Mouse (Mus musculus) heart, embryonic 16.5 days (tissue): Measurements from ENCODE around the gene Acod1. TPM values are rescaled to one million over a fixed set of nuclear protein-coding genes. Genes with fewer than 3 reads are reported as not detected.

Experiments used
- ATAC-seq: fragments of 200-750 bp; cut with Nextera tagmentation; replicated peaks from 2 replicates; pipeline ENCODE4 v1.8.0; 2017; ENCODE audit warnings: moderate number of reproducible peaks; ENCODE audit not compliant: insufficient read depth, low FRiP score; ENCODE audit errors: extremely low read depth
- H3K27ac ChIP-seq: fragments of 300-500 bp; sonication (generic); 2 replicates; pipeline ENCODE4 v1.5.1; 2014; ENCODE audit warnings: mild to moderate bottlenecking, low read length, control low read depth, moderate library complexity
- H3K27me3 ChIP-seq: fragments of 300-500 bp; sonication (generic); 2 replicates; pipeline ENCODE4 v1.6.1; 2014; ENCODE audit warnings: low read length, mixed read lengths; ENCODE audit not compliant: control insufficient read depth, insufficient read depth
- H3K36me3 ChIP-seq: fragments of 300-500 bp; sonication (generic); 2 replicates; pipeline ENCODE4 v1.6.1; 2014; ENCODE audit not compliant: control insufficient read depth, insufficient read depth
- H3K4me1 ChIP-seq: fragments of 300-500 bp; sonication (generic); 2 replicates; pipeline ENCODE4 v1.6.1; 2014; ENCODE audit warnings: low read length, mixed read lengths; ENCODE audit not compliant: control insufficient read depth, insufficient read depth
- H3K4me2 ChIP-seq: fragments of 300-500 bp; sonication (generic); 2 replicates; pipeline ENCODE4 v1.6.1; 2014; ENCODE audit warnings: low read depth, mild to moderate bottlenecking, control low read depth, low read length
- H3K4me3 ChIP-seq: fragments of 300-500 bp; sonication (generic); 2 replicates; pipeline ENCODE4 v1.5.1; 2014; ENCODE audit warnings: mild to moderate bottlenecking, control low read depth, low read length
- H3K9ac ChIP-seq: fragments of 300-500 bp; sonication (generic); 2 replicates; pipeline ENCODE4 v1.6.1; 2014; ENCODE audit warnings: low read length, control low read depth
- H3K9me3 ChIP-seq: fragments of 300-500 bp; sonication (generic); replicated peaks from 2 replicates; pipeline ENCODE4 v1.6.1; 2016; ENCODE audit warnings: low read length; ENCODE audit not compliant: control insufficient read depth
- WGBS: fragments of 180-500 bp; shearing (Covaris S2); extraction: QIAGEN DNeasy Blood & Tissue Kit; methylation state at CpG from one replicate; pipeline ENCODE4 v1.1.7; 2014; 5-methylcytosine and 5-hydroxymethylcytosine counted together
- polyA plus RNA-seq: library from polyadenylated mRNA; unstranded; fragments of >200 nt; fragmentation: Nextera tagmentation; extraction: Ambion mirVana; gene quantifications from 2 replicates; pipeline ENCODE4 v1.2.1, GENCODE M21; 2015

Gene Acod1
- polyA plus RNA-seq, 1 experiment from 2014 or later: not detected

- peak within 1 kb of the TSS; percentile 100 for H3K4me2 ChIP-seq
- H3K27me3 ChIP-seq: no peaks in the 10 kb centered on the region
- H3K9ac ChIP-seq: peak within 1 kb of the TSS; percentile 78
- H3K36me3 ChIP-seq: peaks cover 10% of the 10 kb centered on the region
- H3K4me1 ChIP-seq: peaks cover 8% of the 10 kb centered on the region
- H3K4me3 ChIP-seq: peak within 1 kb of the TSS; percentile 83
- under 1% methylated on average over 65 of the region's 65 CpGs for WGBS
- peak; percentile 98 for ATAC-seq
- H3K9me3 ChIP-seq: no peaks in the 10 kb centered on the region
- peak within 1 kb of the TSS; percentile 94 for H3K27ac ChIP-seq
Observed at GRCm38 (mm10) chr14:103069864-103070611, 23.3 kb downstream of the Acod1 start, which contains the start of gene Cln5. Gene Cln5, plus strand, starts transcription at chr14:103070216.

- H3K27ac ChIP-seq: peak overlapping the region; percentile 89
- H3K4me1 ChIP-seq: peaks cover 6% of the 10 kb centered on the region
- peak overlapping the region; percentile 100 for H3K4me2 ChIP-seq
- ATAC-seq: no peak
- no peaks in the 10 kb centered on the region for H3K9me3 ChIP-seq
- peak overlapping the region; percentile 76 for H3K9ac ChIP-seq
- peak overlapping the region; percentile 83 for H3K4me3 ChIP-seq
- peaks cover 15% of the 10 kb centered on the region for H3K36me3 ChIP-seq
- WGBS: 4% methylated on average over 10 of the region's 10 CpGs
- no peaks in the 10 kb centered on the region for H3K27me3 ChIP-seq
Observed at GRCm38 (mm10) chr14:103070790-103071189, 24.0 kb downstream of the Acod1 start.

- peaks cover 19% of the 10 kb centered on the region for H3K36me3 ChIP-seq
- no peak for ATAC-seq
- WGBS: 92% methylated on average over 12 of the region's 12 CpGs
- no peak overlapping the region for H3K9ac ChIP-seq
- H3K4me1 ChIP-seq: peaks cover 6% of the 10 kb centered on the region
- H3K9me3 ChIP-seq: no peaks in the 10 kb centered on the region
- no peaks in the 10 kb centered on the region for H3K27me3 ChIP-seq
- H3K4me2 ChIP-seq: no peak overlapping the region
- no peak overlapping the region for H3K27ac ChIP-seq
- H3K4me3 ChIP-seq: no peak overlapping the region
Observed at GRCm38 (mm10) chr14:103071471-103071870, 24.7 kb downstream of the Acod1 start.

GRCm38 (mm10) chr14:103072731-103073130, 26.0 kb downstream of the Acod1 start:
- no peak for ATAC-seq
- Histone ChIP-seq H3K9me3 (no peaks in the 10 kb centered on the region), H3K4me2 (no peak overlapping the region), H3K27me3 (no peaks in the 10 kb centered on the region), H3K4me3 (no peak overlapping the region), H3K27ac (no peak overlapping the region), H3K9ac (no peak overlapping the region), H3K4me1 (peaks cover 6% of the 10 kb centered on the region), H3K36me3 (peaks cover 25% of the 10 kb centered on the region)
- WGBS: 84% methylated on average over 4 of the region's 4 CpGs

- H3K9me3 ChIP-seq: no peaks in the 10 kb centered on the region
- no peaks in the 10 kb centered on the region for H3K27me3 ChIP-seq
- no peak for ATAC-seq
- no peak overlapping the region for H3K4me3 ChIP-seq
- WGBS: 95% methylated on average over 8 of the region's 8 CpGs
- H3K4me2 ChIP-seq: no peak overlapping the region
- no peak overlapping the region for H3K27ac ChIP-seq
- H3K9ac ChIP-seq: no peak overlapping the region
- H3K36me3 ChIP-seq: peaks cover 27% of the 10 kb centered on the region
- peaks cover 6% of the 10 kb centered on the region for H3K4me1 ChIP-seq
Observed at GRCm38 (mm10) chr14:103073825-103074224, 27.0 kb downstream of the Acod1 start.

DNA sequence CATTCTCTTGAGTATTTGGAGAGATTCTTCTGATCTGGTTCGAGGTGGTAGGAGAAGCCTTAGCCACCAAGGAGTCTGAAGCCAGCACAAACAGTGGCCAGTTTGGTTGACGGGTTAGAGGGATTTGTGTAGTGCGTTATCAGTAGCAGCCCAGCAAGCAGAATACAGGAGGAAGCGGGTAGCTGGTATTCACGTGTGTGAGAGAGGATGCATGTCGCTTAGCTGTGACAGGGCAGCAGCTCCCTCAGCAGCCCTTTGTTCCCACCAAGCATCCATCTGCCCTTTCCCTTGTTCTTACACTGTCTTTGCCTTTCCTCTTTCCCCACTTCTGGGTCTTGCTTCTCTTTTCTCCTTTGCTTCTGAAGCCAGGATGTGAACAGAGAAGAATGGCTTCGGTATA, 28.4 kb downstream of the Acod1 start:
- ATAC-seq: no peak
- no peak overlapping the region for H3K4me2 ChIP-seq
- H3K9me3 ChIP-seq: no peaks in the 10 kb centered on the region
- peaks cover 27% of the 10 kb centered on the region for H3K36me3 ChIP-seq
- no peak overlapping the region for H3K4me3 ChIP-seq
- 69% methylated on average over 7 of the region's 7 CpGs for WGBS
- H3K9ac ChIP-seq: no peak overlapping the region
- no peak overlapping the region for H3K27ac ChIP-seq
- no peaks in the 10 kb centered on the region; the same call in 1 of the 2 replicates for H3K4me1 ChIP-seq
- H3K27me3 ChIP-seq: no peaks in the 10 kb centered on the region

- Histone ChIP-seq H3K4me3 (no peak overlapping the region), H3K36me3 (peaks cover 23% of the 10 kb centered on the region), H3K9me3 (no peaks in the 10 kb centered on the region), H3K9ac (no peak overlapping the region), H3K4me2 (no peak overlapping the region), H3K27ac (no peak overlapping the region), H3K27me3 (no peaks in the 10 kb centered on the region), H3K4me1 (no peaks in the 10 kb centered on the region)
- WGBS: 80% methylated on average over 9 of the region's 9 CpGs
- ATAC-seq: no peak
Observed at GRCm38 (mm10) chr14:103077272-103078005, 30.7 kb downstream of the Acod1 start.

GRCm38 (mm10) chr14:103078006-103078912, 31.5 kb downstream of the Acod1 start:
- H3K27me3 ChIP-seq: no peaks in the 10 kb centered on the region
- WGBS: 86% methylated on average over 16 of the region's 16 CpGs
- H3K4me2 ChIP-seq: no peak overlapping the region
- no peak for ATAC-seq
- H3K9ac ChIP-seq: no peak overlapping the region
- no peak overlapping the region for H3K27ac ChIP-seq
- no peaks in the 10 kb centered on the region for H3K4me1 ChIP-seq
- H3K36me3 ChIP-seq: peaks cover 24% of the 10 kb centered on the region
- no peaks in the 10 kb centered on the region for H3K9me3 ChIP-seq
- no peak overlapping the region for H3K4me3 ChIP-seq
